Comparison of ENCODE assay signal across 9 mouse cellular contexts in genomic region chr11:78344890-78345715, GRCm38 (mm10). TPM values are rescaled to one million over a fixed set of nuclear protein-coding genes. Genes with fewer than 3 reads are reported as not detected.
A peak's percentile ranks its signal among the peaks of the same experiment; 100 is the strongest.
DNase-seq lines count a peak whose midpoint lies in the region; ATAC-seq lines count a peak whose summit lies in the region.
"Had no signal": no experiment of that assay in that cellular context is flagged by ENCODE, and none has a peak within 500 bp of the region (broad histone marks: within the 10 kb centered on the region; RNA-seq: fewer than 3 reads in every experiment).

No protein-coding gene starts in this region.

- no peaks in the 10 kb centered on the region for H3K9me3 ChIP-seq in megakaryocyte, embryonic 14.5 days
- H3K9me3 ChIP-seq in embryonic facial prominence, embryonic 11.5 days (replicated peaks; ENCODE audit: control insufficient read depth, low read length), result no peaks in the 10 kb centered on the region
- no peaks in the 10 kb centered on the region for H3K9me3 ChIP-seq in heart, embryonic 10.5 days

- peak overlapping the region; percentile 27 for H3K4me2 ChIP-seq in embryonic facial prominence, embryonic 11.5 days (ENCODE audit: low read depth, low read length)

- peaks cover 86% of the 10 kb centered on the region for H3K4me1 ChIP-seq in megakaryocyte, embryonic 14.5 days
- peaks cover 6% of the 10 kb centered on the region for H3K4me1 ChIP-seq in embryonic facial prominence, embryonic 11.5 days (ENCODE audit: control insufficient read depth, insufficient read depth, low read length)
- H3K4me1 ChIP-seq in heart, embryonic 10.5 days, result peaks cover 64% of the 10 kb centered on the region

- H3K36me3 ChIP-seq in megakaryocyte, embryonic 14.5 days (replicated peaks; ENCODE audit: low read length), result peaks cover 73% of the 10 kb centered on the region
- peaks cover 2% of the 10 kb centered on the region for H3K36me3 ChIP-seq in embryonic facial prominence, embryonic 11.5 days (replicated peaks; ENCODE audit: control insufficient read depth, insufficient read depth, low read depth, low read length)
- peaks cover 33% of the 10 kb centered on the region for H3K36me3 ChIP-seq in heart, embryonic 10.5 days

- 58% methylated on average over 8 of the region's 8 CpGs for WGBS in embryonic facial prominence, embryonic 11.5 days
- WGBS in heart, embryonic 10.5 days, result 40% methylated on average over 8 of the region's 8 CpGs

- peak; percentile 18 for DNase-seq in embryonic facial prominence, embryonic 11.5 days (ENCODE audit: low spot score)
- DNase-seq in heart, embryonic 10.5 days (ENCODE audit: low spot score), result no peak
- peak; percentile 83 for DNase-seq in kidney, postnatal 10 days
- DNase-seq in cerebellum, adult 11 months, result no peak

- peak overlapping the region; percentile 98 for H3K4me3 ChIP-seq in megakaryocyte, embryonic 14.5 days (replicated peaks)
- H3K4me3 ChIP-seq in embryonic facial prominence, embryonic 11.5 days (ENCODE audit: low read depth, low read length), result no peak overlapping the region
- peak overlapping the region; percentile 96 for H3K4me3 ChIP-seq in heart, embryonic 10.5 days

- no peak overlapping the region for H3K27ac ChIP-seq in embryonic facial prominence, embryonic 11.5 days (replicated peaks; ENCODE audit: low read depth, low read length)
- peak overlapping the region; percentile 72 for H3K27ac ChIP-seq in heart, embryonic 10.5 days

- no peak for ATAC-seq in megakaryocyte, adult 5-6 weeks (ENCODE audit: poor library complexity, severe bottlenecking)
- ATAC-seq in embryonic facial prominence, embryonic 11.5 days (replicated peaks; ENCODE audit: insufficient number of reproducible peaks, low FRiP score, low TSS enrichment, low read depth), result no peak
- ATAC-seq in megakaryocyte progenitor cell, adult 5-6 weeks (replicated peaks; ENCODE audit: poor library complexity), result peak; percentile 6
- ATAC-seq in frontal cortex, adult (ENCODE audit: low TSS enrichment), result no peak

- peak overlapping the region; percentile 34; the same call in 1 of the 2 replicates for H3K9ac ChIP-seq in embryonic facial prominence, embryonic 11.5 days (replicated peaks; ENCODE audit: low read length)

- H3K27me3 ChIP-seq in megakaryocyte, embryonic 14.5 days (replicated peaks), result no peaks in the 10 kb centered on the region
- no peaks in the 10 kb centered on the region for H3K27me3 ChIP-seq in embryonic facial prominence, embryonic 11.5 days (ENCODE audit: control insufficient read depth, insufficient read depth, low read length)
- no peaks in the 10 kb centered on the region for H3K27me3 ChIP-seq in heart, embryonic 10.5 days (ENCODE audit: insufficient read depth, poor library complexity, severe bottlenecking)

RNA-seq across cellular contexts. Expression of gene Unc119, which starts 1.8 kb away (rescaled TPM):
- 319 and 574 TPM in 2 replicates for polyA plus RNA-seq in megakaryocyte, embryonic 14.5 days (2012; ENCODE audit: insufficient read depth, low replicate concordance)
- 94.0 and 96.6 TPM in 2 replicates for total RNA-seq in megakaryocyte, adult 5-6 weeks (2015)
- 54.2 and 56.7 TPM in 2 replicates for total RNA-seq in megakaryocyte, adult 5-6 weeks (2017)
- 77.0 and 84.7 TPM in 2 replicates for polyA plus RNA-seq in embryonic facial prominence, embryonic 11.5 days (2014; fragmentation: Nextera tagmentation; extraction: Ambion mirVana)
- 40.7 and 66.1 TPM in 2 replicates for polyA plus RNA-seq in heart, embryonic 10.5 days (2016; fragmentation: Nextera tagmentation; extraction: Ambion mirVana)
- total RNA-seq in megakaryocyte progenitor cell, adult 5-6 weeks (2015), result 27.2 and 34.4 TPM in 2 replicates
- total RNA-seq in megakaryocyte progenitor cell, adult 5-6 weeks (2017), result 25.7 and 29.2 TPM in 2 replicates

RNA-seq across cellular contexts. Expression of gene Pigs, which starts 16.9 kb away (rescaled TPM):
- 53.1 and 73.7 TPM in 2 replicates for polyA plus RNA-seq in megakaryocyte, embryonic 14.5 days (2012; ENCODE audit: insufficient read depth, low replicate concordance)
- total RNA-seq in megakaryocyte, adult 5-6 weeks (2015), result 31.8 and 33.5 TPM in 2 replicates
- 21.5 and 22.4 TPM in 2 replicates for total RNA-seq in megakaryocyte, adult 5-6 weeks (2017)
- polyA plus RNA-seq in embryonic facial prominence, embryonic 11.5 days (2014; fragmentation: Nextera tagmentation; extraction: Ambion mirVana), result 55.4 and 64.0 TPM in 2 replicates
- 72.0 and 78.3 TPM in 2 replicates for polyA plus RNA-seq in heart, embryonic 10.5 days (2016; fragmentation: Nextera tagmentation; extraction: Ambion mirVana)
- total RNA-seq in megakaryocyte progenitor cell, adult 5-6 weeks (2015), result 25.6 and 28.6 TPM in 2 replicates
- 13.3 and 15.6 TPM in 2 replicates for total RNA-seq in megakaryocyte progenitor cell, adult 5-6 weeks (2017)

RNA-seq across cellular contexts. Expression of gene Aldoc, which starts 22.3 kb away (rescaled TPM):
- 25.1 and 40.6 TPM in 2 replicates for polyA plus RNA-seq in megakaryocyte, embryonic 14.5 days (2012; ENCODE audit: insufficient read depth, low replicate concordance)
- 0.62 and 1.7 TPM in 2 replicates for total RNA-seq in megakaryocyte, adult 5-6 weeks (2015)
- 1.0 and 1.6 TPM in 2 replicates for total RNA-seq in megakaryocyte, adult 5-6 weeks (2017)
- 2.7 and 4.6 TPM in 2 replicates for polyA plus RNA-seq in embryonic facial prominence, embryonic 11.5 days (2014; fragmentation: Nextera tagmentation; extraction: Ambion mirVana)
- 11.2 and 17.2 TPM in 2 replicates for polyA plus RNA-seq in heart, embryonic 10.5 days (2016; fragmentation: Nextera tagmentation; extraction: Ambion mirVana)
- 0.15 and 1.0 TPM in 2 replicates for total RNA-seq in megakaryocyte progenitor cell, adult 5-6 weeks (2015)
- total RNA-seq in megakaryocyte progenitor cell, adult 5-6 weeks (2017), result 0.17 and 0.54 TPM in 2 replicates

RNA-seq across cellular contexts. Expression of gene Foxn1, which starts 41.3 kb away (rescaled TPM):
- polyA plus RNA-seq in megakaryocyte, embryonic 14.5 days (2012; ENCODE audit: insufficient read depth, low replicate concordance), result not detected in 2 replicates
- not detected in 2 replicates for total RNA-seq in megakaryocyte, adult 5-6 weeks (2015)
- not detected in 2 replicates for total RNA-seq in megakaryocyte, adult 5-6 weeks (2017)
- 0.14 and 0.50 TPM in 2 replicates for polyA plus RNA-seq in embryonic facial prominence, embryonic 11.5 days (2014; fragmentation: Nextera tagmentation; extraction: Ambion mirVana)
- polyA plus RNA-seq in heart, embryonic 10.5 days (2016; fragmentation: Nextera tagmentation; extraction: Ambion mirVana), result 0.13 TPM in 1 of 2 replicates, not detected in the other
- total RNA-seq in megakaryocyte progenitor cell, adult 5-6 weeks (2015), result not detected in 2 replicates
- not detected in 2 replicates for total RNA-seq in megakaryocyte progenitor cell, adult 5-6 weeks (2017)
- total RNA-seq: neutrophil, adult 5-6 weeks had no signal

RNA-seq across cellular contexts. Expression of gene Spag5, which starts 43.8 kb away (rescaled TPM):
- 16.9 and 30.9 TPM in 2 replicates for polyA plus RNA-seq in megakaryocyte, embryonic 14.5 days (2012; ENCODE audit: insufficient read depth, low replicate concordance)
- total RNA-seq in megakaryocyte, adult 5-6 weeks (2015), result 23.6 and 31.6 TPM in 2 replicates
- 60.7 and 63.2 TPM in 2 replicates for total RNA-seq in megakaryocyte, adult 5-6 weeks (2017)
- 54.8 and 62.0 TPM in 2 replicates for polyA plus RNA-seq in embryonic facial prominence, embryonic 11.5 days (2014; fragmentation: Nextera tagmentation; extraction: Ambion mirVana)
- polyA plus RNA-seq in heart, embryonic 10.5 days (2016; fragmentation: Nextera tagmentation; extraction: Ambion mirVana), result 39.1 and 39.3 TPM in 2 replicates
- 27.0 and 30.0 TPM in 2 replicates for total RNA-seq in megakaryocyte progenitor cell, adult 5-6 weeks (2015)
- total RNA-seq in megakaryocyte progenitor cell, adult 5-6 weeks (2017), result 52.6 and 54.0 TPM in 2 replicates

Comparison
In these comparisons a context has a peak if more than half of its experiments do, and no peak if none do; other contexts are left out.
1. DNase-seq: peak in embryonic facial prominence, embryonic 11.5 days (single experiment) and kidney, postnatal 10 days (single experiment); none in heart, embryonic 10.5 days (single experiment) and cerebellum, adult 11 months (single experiment).